Mouse (Mus musculus): Measurements from ENCODE around the gene Ccl27a.

- TF ChIP-seq POU5F1 (IDR thresholded peaks at IDR 0.05; ENCODE audit: borderline replicate concordance, low read length) (no peak), CTCF (conservative IDR thresholded peaks at IDR 0.05; ENCODE audit: low read length) (no peak), NANOG (IDR thresholded peaks at IDR 0.05; ENCODE audit: borderline replicate concordance, low read length) (no peak)
Measured at GRCm38 (mm10) chr4:41761680-41762079, 12.4 kb downstream of the Ccl27a start.

All from E14TG2a.4 (cell line).